Mouse (Mus musculus) macrophage (primary cell): ENCODE data around the gene Gm10665. TPM values are rescaled to one million over a fixed set of nuclear protein-coding genes. Genes with fewer than 3 reads are reported as not detected.
"Not testable (repeated sequence)": the region's sequence is repeated elsewhere in the genome, so short reads cannot be mapped to it uniquely, and the experiment has no call there.

Experiments used
- H3K27ac ChIP-seq: fragments of 350-480 bp; formaldehyde crosslinking; 2 replicates; pipeline ENCODE4 v1.9.0; 2021
- H3K36me3 ChIP-seq: fragments of 350-480 bp; formaldehyde crosslinking; 2 replicates; pipeline ENCODE4 v1.9.0; 2021; ENCODE audit errors: inconsistent target
- H3K4me3 ChIP-seq: fragments of 350-480 bp; formaldehyde crosslinking; 2 replicates; pipeline ENCODE4 v1.9.0; 2021; ENCODE audit errors: inconsistent target
- H3K79me2 ChIP-seq: fragments of 350-480 bp; formaldehyde crosslinking; 2 replicates; pipeline ENCODE4 v1.9.0; 2021; ENCODE audit errors: inconsistent target
- WGBS: methylation state at CpG from one replicate; pipeline ENCODE4 v1.1.7; 2026; ENCODE audit warnings: inconsistent platforms; ENCODE audit not compliant: missing documents; 5-methylcytosine and 5-hydroxymethylcytosine counted together
- polyA plus RNA-seq: library from polyadenylated mRNA; stranded (reverse); fragments of 250-400 nt; gene quantifications from 3 replicates; pipeline ENCODE4 v1.2.4, GENCODE M21; 2018; ENCODE audit warnings: inconsistent platforms
- total RNA-seq, 78 experiments: library from RNA; depleted of rRNA; stranded (reverse); fragments of 250-400 nt; gene quantifications; 1 replicate in 9 of 78; 2 replicates in 24 of 78; 3 replicates in 43 of 78; 4 replicates in 2 of 78; pipeline ENCODE4 v1.2.4; 2018; ENCODE audit warnings: inconsistent platforms in 56 of 78

Gene Gm10665
- total RNA-seq (2018; cell fraction: chromatin; rRNA removed): not detected
- total RNA-seq (2018; cell fraction: cytosol; rRNA removed): not detected
- total RNA-seq (2018; cell fraction: nucleus; rRNA removed): not detected
- polyA plus RNA-seq: not detected in 3 replicates

DNA sequence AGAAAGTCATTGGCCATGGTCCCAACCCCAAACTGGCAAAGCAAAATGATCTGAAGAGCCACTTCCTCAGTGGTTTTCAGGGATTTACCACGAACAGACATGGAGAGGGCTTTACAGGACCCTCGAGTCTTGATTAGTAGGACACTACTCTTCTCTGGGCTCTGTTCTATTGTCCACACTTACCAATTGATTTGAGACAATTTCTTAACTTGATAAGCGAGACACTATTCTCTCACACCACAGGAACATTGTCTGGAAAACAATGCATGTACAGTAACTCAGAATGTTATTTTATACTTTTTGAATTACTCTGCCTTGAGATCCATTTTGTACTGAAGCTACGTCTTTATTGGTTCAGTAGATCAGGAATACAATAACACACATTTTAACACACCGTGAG is at the start of gene Gm10665:
Gm10665 (minus strand) TSS at position 101 of the 400 bp plus-strand sequence.
- not testable (repeated sequence) for H3K27ac ChIP-seq, H3K36me3 ChIP-seq, H3K4me3 ChIP-seq, H3K79me2 ChIP-seq
- WGBS: no CpG with 5 or more reads among the region's 5 CpGs

DNA sequence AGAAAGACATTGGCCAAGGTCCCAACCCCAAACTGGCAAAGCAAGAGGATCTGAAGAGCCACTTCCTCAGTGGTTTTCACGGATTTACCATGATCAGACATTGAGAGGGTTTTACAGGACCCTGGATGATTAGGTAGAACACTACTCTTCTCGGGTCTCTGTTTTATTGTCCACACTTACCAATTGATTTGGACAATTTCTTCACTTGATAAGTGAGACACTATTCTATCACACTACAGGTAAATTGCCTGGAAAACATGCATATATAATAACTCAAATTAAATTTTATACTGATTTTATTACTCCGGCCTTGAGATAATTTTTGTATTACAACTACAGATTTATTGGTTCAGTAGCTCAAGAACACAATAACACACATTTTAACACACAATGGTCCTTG is 35.7 kb upstream of the Gm10665 start, which contains the start of gene Vmn1r151:
Vmn1r151 (minus strand) TSS at position 101 of the 400 bp plus-strand sequence.
- no CpG with 5 or more reads among the region's 3 CpGs for WGBS
- not testable (repeated sequence) for H3K27ac ChIP-seq, H3K79me2 ChIP-seq, H3K4me3 ChIP-seq, H3K36me3 ChIP-seq

DNA sequence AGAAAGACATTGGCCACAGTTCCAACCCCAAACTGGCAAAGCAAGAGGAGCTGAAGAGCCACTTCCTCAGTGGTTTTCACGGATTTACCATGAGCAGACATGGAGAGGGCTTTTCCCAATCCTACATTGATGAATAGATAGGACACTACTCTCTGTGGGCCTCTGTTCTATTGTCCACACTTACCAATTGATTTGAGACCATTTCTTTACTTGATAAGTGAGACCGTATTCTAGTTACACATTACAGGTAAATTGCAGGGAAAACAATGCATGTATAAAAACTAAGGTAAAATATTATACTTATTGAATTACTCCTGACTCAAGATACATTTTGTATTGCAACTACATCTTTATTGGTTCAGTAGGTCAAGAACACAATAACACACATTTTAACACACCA is 25.7 kb downstream of the Gm10665 start, which contains the start of gene Vmn1r149:
Vmn1r149 (minus strand) TSS at position 101 of the 400 bp plus-strand sequence.
- H3K27ac ChIP-seq, H3K36me3 ChIP-seq, H3K4me3 ChIP-seq, H3K79me2 ChIP-seq: not testable (repeated sequence)
- no CpG with 5 or more reads among the region's 2 CpGs for WGBS

DNA sequence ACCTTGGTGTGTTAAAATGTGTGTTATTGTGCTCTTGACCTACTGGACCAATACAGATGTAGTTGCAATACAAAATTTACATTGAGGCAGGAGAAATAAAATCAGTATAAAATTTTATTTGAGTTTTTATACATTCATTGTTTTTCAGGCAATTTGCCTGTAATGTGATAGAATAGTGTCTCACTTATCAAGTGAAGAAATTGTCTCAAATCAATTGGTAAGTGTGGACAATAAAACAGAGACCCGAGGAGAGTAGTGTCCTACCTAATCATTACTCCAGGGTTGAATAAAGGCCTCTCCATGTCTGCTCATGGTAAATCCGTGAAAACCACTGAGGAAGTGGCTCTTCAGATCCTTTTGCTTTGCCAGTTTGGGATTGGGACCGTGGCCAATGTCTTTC is 50.6 kb downstream of the Gm10665 start, which contains the start of gene Vmn1r148:
Vmn1r148 (plus strand) TSS at position 301 of the 400 bp plus-strand sequence.
- no CpG with 5 or more reads among the region's 3 CpGs for WGBS
- not testable (repeated sequence) for H3K79me2 ChIP-seq, H3K27ac ChIP-seq, H3K4me3 ChIP-seq, H3K36me3 ChIP-seq

Other genes with a start within 250 kb of the Gm10665 start
- not detected in 3 replicates for gene Gm8453, start 234.6 kb downstream of the Gm10665 start, polyA plus RNA-seq
- gene Gm4187, start 134.4 kb downstream of the Gm10665 start, polyA plus RNA-seq: not detected in 3 replicates
- gene Gm8660, start 93.0 kb downstream of the Gm10665 start, polyA plus RNA-seq: not detected in 3 replicates
- not detected in 3 replicates for gene Vmn1r148, start 50.5 kb downstream of the Gm10665 start, polyA plus RNA-seq
- gene Vmn1r149, start 25.8 kb downstream of the Gm10665 start, polyA plus RNA-seq: not detected in 3 replicates
- not detected in 3 replicates for gene Vmn1r151, start 35.6 kb upstream of the Gm10665 start, polyA plus RNA-seq
- gene Vmn1r152, start 58.9 kb upstream of the Gm10665 start, polyA plus RNA-seq: not detected in 3 replicates
- not detected in 3 replicates for gene Gm8677, start 70.8 kb upstream of the Gm10665 start, polyA plus RNA-seq
- gene Gm4201, start 101.3 kb upstream of the Gm10665 start, polyA plus RNA-seq: not detected in 3 replicates
- not detected in 3 replicates for gene Gm4565, start 124.1 kb upstream of the Gm10665 start, polyA plus RNA-seq
- not detected in 3 replicates for gene Vmn1r155, start 193.9 kb upstream of the Gm10665 start, polyA plus RNA-seq
- gene Gm8693, start 228.2 kb upstream of the Gm10665 start, polyA plus RNA-seq: not detected in 3 replicates